Mouse (Mus musculus): ENCODE results near the gene Zswim7.

Zswim7 gene

DNA sequence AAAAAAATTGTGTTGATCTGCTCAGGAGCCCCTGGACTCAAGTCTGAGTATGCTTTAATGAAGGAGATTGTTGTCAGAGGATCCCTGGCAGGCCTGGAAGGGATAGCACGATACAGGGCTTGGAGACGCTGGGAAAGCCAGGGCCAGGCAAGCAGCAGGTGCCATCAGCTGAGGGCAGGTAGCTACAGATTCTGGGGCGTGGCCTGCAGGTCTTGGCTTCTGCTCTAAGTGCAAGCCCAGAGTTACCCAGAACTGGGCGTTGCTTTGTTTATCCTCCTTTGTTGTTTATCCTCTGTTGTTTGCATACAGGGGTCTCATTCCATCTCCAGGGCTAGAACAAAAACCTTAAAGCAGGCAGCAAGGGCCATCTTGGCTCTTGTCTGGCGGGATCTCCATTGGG, 27.8 kb downstream of the Zswim7 start:
- DNase-seq (ENCODE audit: low spot score) = no peak

- no peak for DNase-seq (ENCODE audit: low spot score)
Observed at GRCm38 (mm10) chr11:62251047-62251446, 30.1 kb downstream of the Zswim7 start.

- no peak for DNase-seq (ENCODE audit: low spot score)
Observed at GRCm38 (mm10) chr11:62249266-62250037, 31.7 kb downstream of the Zswim7 start.

GRCm38 (mm10) chr11:62248401-62249244, 32.6 kb downstream of the Zswim7 start, which contains the start of gene Adora2b:
Gene Adora2b (plus strand): TSS chr11:62248984.
- peak; percentile 6 for DNase-seq (ENCODE audit: low spot score)

DNA sequence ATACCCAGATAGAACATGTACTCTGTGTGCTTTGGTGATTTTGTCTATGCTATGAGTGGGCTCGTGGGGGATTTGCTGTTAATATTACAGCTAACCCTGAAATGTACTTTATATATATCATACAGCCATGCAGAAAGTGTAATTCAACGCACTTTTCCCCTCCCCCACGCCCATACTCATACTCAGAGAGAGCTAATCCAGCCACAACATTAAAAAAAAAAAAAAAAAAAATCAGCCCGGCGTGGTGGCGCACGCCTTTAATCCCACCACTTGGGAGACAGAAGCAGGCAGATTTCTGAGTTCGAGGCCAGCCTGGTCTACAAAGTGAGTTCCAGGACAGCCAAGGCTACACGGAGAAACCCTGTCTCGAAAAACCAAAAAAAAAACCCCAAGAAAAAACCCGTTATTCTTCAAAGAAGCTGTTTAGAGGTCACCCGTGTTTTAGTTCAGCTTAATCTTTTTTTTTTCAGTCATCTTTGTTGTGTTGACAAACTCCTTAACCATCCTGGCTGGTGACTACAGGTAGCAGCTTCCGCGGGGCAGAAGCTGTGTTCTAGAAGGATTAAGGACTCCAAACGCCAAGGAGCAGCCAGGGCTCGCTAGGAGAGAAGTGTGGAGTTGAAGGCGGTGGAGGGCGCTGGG, 33.3 kb downstream of the Zswim7 start:
- no peak for DNase-seq (ENCODE audit: low spot score)

DNA sequence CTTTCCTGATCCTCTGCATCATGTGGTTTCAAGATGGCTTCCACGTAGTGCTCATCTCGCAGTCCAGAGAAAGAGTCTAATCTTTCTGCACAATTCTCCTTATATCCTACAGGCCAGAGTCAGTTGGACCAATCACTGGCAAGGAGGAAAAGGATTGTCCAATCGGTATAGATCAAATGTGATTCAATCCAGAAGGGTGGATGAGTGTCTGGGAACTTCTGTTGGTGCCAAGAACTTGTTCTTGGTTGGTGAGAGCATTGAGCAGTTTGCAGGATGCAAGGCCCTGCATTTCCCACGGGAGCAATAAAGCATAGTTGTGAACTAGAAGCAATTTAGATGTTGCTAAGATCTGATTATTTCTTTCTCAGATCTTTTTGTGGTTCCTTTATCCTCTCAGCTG, 36.7 kb downstream of the Zswim7 start:
- DNase-seq (ENCODE audit: low spot score) = no peak

DNA sequence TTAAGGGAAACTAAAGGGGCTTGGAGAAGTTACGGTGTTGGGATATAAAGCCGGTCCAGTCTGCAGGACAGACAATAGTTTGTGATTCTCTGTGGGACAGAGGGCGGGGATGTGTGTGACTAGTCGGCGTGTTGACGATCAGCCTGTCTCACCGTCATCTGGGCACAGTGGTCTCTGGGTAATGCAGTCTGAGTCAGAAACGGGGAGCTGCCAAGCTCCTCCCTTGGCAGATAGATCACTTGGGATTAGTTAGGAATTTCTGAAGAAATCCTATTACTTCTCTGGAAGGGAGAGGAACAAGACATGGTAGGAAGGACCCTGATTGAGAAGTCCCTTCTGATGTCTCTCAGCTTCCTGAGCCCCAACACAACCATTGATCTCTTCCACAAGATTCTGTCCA, 37.3 kb downstream of the Zswim7 start:
- DNase-seq (ENCODE audit: low spot score) = no peak

DNA sequence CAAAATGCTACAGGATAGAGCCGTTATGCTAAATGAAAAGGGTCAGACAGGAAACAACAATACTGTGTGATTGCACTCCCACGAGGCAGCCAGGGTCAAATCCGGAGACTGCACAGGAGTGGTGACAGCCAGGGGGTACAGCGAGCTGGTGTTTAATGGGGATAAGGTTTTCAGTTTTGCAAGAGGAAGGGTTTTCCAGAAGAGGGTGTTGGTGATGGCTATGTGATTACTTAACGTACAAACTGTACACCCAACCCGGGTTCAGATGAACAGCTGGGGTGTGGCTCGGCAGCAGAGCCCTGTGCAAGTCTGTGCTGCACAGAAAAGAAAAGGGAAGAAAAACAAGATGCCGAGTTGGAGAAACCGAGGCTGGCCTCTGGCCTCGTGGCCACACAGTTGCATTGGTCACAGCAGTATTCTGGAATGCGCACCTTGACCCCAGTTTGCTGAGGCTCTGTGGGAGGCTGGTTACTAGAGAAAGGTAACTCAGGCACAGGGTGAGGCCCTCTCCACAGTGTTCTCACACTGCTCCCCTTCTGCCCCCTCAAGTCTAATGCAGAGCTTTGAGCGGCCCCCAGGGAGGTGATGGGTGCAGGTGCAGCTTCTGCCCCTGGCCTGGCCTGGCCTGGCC, 40.4 kb downstream of the Zswim7 start:
- DNase-seq (ENCODE audit: low spot score) = no peak

GRCm38 (mm10) chr11:62224797-62225196, 56.4 kb downstream of the Zswim7 start:
- no peak for DNase-seq (ENCODE audit: low spot score)

DNA sequence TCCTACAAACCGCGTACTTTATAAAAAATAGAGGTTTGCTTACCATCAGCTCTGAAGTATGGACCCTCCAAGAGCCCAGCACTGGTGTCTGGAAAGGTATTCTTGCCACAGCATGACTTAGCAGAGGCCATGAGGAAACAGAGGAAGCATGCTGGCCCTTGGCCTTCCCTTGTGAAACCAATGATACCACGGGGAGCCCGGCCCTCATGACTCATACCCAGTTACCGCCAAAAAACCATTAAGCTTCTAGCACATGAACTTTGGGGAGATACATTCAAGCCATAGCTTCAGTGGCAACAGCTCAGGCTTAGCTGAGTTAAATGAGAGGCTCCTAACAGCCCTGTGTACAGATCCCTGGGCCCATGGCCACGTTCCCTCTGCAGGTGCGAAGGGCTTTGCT, 57.2 kb downstream of the Zswim7 start:
- no peak for DNase-seq (ENCODE audit: low spot score)

DNA sequence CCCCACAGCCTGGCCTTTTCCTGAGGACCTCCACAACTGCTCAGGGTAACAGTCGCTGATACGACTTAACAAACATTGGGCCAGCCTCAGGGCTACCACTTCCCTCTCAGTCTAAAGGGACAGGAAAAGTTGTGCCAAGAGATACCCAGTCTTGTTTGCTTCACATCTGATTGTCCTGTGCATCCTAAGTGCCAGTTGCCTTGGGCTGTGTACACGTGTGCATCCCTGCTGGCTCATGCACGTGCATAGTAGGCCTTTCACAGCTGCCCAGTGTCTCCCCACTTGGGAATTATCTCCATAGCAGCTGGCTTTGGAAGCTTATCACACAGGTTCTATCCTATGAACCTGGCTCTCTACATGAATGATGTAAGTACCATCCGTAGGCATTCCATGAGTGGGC, 57.8 kb downstream of the Zswim7 start:
- no peak for DNase-seq (ENCODE audit: low spot score)

DNA sequence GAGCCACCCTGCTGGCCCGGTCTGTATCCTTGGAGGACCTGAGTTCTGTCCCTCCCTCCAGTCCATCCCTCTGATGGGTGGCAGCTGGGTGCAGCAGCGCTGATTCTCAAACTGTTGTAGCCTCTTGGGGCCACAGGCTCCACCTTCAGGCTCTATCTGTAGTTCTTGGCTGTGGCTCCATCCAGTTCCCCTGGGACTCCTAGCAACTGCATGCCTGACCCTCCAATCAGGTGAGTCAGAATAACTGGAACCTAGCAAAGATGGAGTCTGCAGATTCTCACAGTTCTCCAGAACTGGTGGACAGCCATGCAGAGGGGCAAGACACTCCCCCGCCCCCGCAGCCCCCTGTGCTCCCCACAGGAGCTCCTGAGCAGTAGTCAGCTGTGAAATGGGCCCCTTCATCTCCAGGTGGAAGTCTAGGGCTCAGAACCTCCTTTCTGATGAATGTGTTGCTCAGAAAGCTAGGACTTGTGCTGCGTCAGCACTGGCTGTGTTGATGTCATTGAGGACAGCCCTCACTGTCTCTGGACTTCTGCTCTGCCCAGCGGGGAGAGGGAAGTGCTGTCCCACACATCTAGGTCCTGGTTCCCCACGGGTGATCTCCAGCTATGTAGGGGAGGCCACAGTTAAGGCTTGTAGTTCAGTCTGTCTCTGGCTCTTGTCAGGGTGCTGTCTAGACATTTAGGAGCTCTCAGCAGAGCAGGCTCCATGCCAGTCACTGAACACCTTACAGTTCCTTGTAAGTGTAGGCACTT, 60.2 kb downstream of the Zswim7 start:
- no peak for DNase-seq (ENCODE audit: low spot score)

GRCm38 (mm10) chr11:62217751-62218150, 63.4 kb downstream of the Zswim7 start:
- DNase-seq (ENCODE audit: low spot score) = no peak
